In genomic region chr7:73399501-73400044, GRCm38 (mm10) we compare ENCODE assay signal across 9 mouse cellular contexts. TPM values are rescaled to one million over a fixed set of nuclear protein-coding genes. Genes with fewer than 3 reads are reported as not detected.
DNase-seq lines count a peak whose midpoint lies in the region; ATAC-seq and TF ChIP-seq lines count a peak whose summit lies in the region.
"Had no signal": no experiment of that assay in that cellular context is flagged by ENCODE, and none has a peak within 500 bp of the region (broad histone marks: within the 10 kb centered on the region; RNA-seq: fewer than 3 reads in every experiment).

No protein-coding gene starts in this region.

- peak; percentile 77 to 85 for DNase-seq in left cerebral cortex, adult 2 months (ENCODE audit: extremely low spot score in 1 of 2, low spot score in 2 of 2)
- no peak for DNase-seq in left cerebral cortex, adult 8-10 months (ENCODE audit: low spot score in 2 of 2)
- peak; percentile 82 for DNase-seq in cerebellum, adult 8-10 months
- DNase-seq in forelimb bud, embryonic 11.5 days (ENCODE audit: low read depth, low spot score) = peak; percentile 85
- DNase-seq in limb, embryonic 11.5 days (ENCODE audit: low spot score) = peak; percentile 90
- DNase-seq in midbrain, embryonic 10.5 days (ENCODE audit: low spot score) = peak; percentile 83

- H3K27ac ChIP-seq in left cerebral cortex, adult 2 months = peak overlapping the region; percentile 63; the same call in 1 of the 2 replicates
- peak overlapping the region; percentile 72 for H3K27ac ChIP-seq in hindbrain, embryonic 15.5 days (replicated peaks)
- H3K27ac ChIP-seq in limb, embryonic 11.5 days (replicated peaks; ENCODE audit: low read depth, low read length) = no peak overlapping the region; the same call in 1 of the 2 replicates
- H3K27ac ChIP-seq in midbrain, embryonic 10.5 days (replicated peaks) = peak overlapping the region; percentile 87
- 0 out of 2 replicates have a peak overlapping the region, but pooled peaks have one; percentile 5 for H3K27ac ChIP-seq in stomach, embryonic 16.5 days (ENCODE audit: low read length)

- no peaks in the 10 kb centered on the region for H3K27me3 ChIP-seq in hindbrain, embryonic 15.5 days
- no peaks in the 10 kb centered on the region for H3K27me3 ChIP-seq in limb, embryonic 11.5 days (ENCODE audit: control insufficient read depth, insufficient read depth, low read length)
- no peaks in the 10 kb centered on the region for H3K27me3 ChIP-seq in midbrain, embryonic 10.5 days (ENCODE audit: low read depth, poor library complexity, severe bottlenecking)
- no peaks in the 10 kb centered on the region for H3K27me3 ChIP-seq in stomach, embryonic 16.5 days (ENCODE audit: control insufficient read depth, insufficient read depth, low read length)
- H3K27me3 ChIP-seq: Patski had no signal

- peak; percentile 50 for ATAC-seq in hindbrain, embryonic 15.5 days (ENCODE audit: low FRiP score, low read depth)
- no peak for ATAC-seq in limb, embryonic 11.5 days (ENCODE audit: insufficient number of reproducible peaks, low FRiP score, low TSS enrichment, low read depth)
- ATAC-seq in stomach, embryonic 16.5 days (ENCODE audit: insufficient read depth, low FRiP score) = peak; percentile 54
- ATAC-seq: Patski had no signal

- peaks cover 60% of the 10 kb centered on the region for H3K4me1 ChIP-seq in hindbrain, embryonic 15.5 days (replicated peaks)
- H3K4me1 ChIP-seq in limb, embryonic 11.5 days (ENCODE audit: control insufficient read depth, insufficient read depth, low read length) = peaks cover 51% of the 10 kb centered on the region
- peaks cover 98% of the 10 kb centered on the region for H3K4me1 ChIP-seq in midbrain, embryonic 10.5 days
- H3K4me1 ChIP-seq in stomach, embryonic 16.5 days (ENCODE audit: control insufficient read depth, insufficient read depth, low read length) = peaks cover 32% of the 10 kb centered on the region

- H3K4me2 ChIP-seq in hindbrain, embryonic 15.5 days = peak overlapping the region; percentile 66
- peak overlapping the region; percentile 45 for H3K4me2 ChIP-seq in limb, embryonic 11.5 days (ENCODE audit: low read depth, severe bottlenecking)
- H3K4me2 ChIP-seq in stomach, embryonic 16.5 days (ENCODE audit: low read depth, low read length) = peak overlapping the region; percentile 45

- peak overlapping the region; percentile 44 for H3K4me3 ChIP-seq in left cerebral cortex, adult 2 months
- H3K4me3 ChIP-seq in hindbrain, embryonic 15.5 days = peak overlapping the region; percentile 32
- H3K4me3 ChIP-seq in limb, embryonic 11.5 days (ENCODE audit: low read depth, low read length) = peak overlapping the region; percentile 9; the same call in 1 of the 2 replicates
- peak overlapping the region; percentile 87 for H3K4me3 ChIP-seq in midbrain, embryonic 10.5 days
- H3K4me3 ChIP-seq in stomach, embryonic 16.5 days (replicated peaks; ENCODE audit: low read length) = peak overlapping the region; percentile 20

- peak; percentile 69 for TF ChIP-seq CTCF in left cerebral cortex, adult 2 months (IDR thresholded peaks at IDR 0.05)

- H3K9ac ChIP-seq in hindbrain, embryonic 15.5 days = peak overlapping the region; percentile 45
- H3K9ac ChIP-seq in limb, embryonic 11.5 days (ENCODE audit: low read length) = no peak overlapping the region
- peak overlapping the region; percentile 22 for H3K9ac ChIP-seq in stomach, embryonic 16.5 days (ENCODE audit: low read length)

- 2% methylated on average over 19 of the region's 19 CpGs for WGBS in hindbrain, embryonic 15.5 days
- WGBS in limb, embryonic 11.5 days = under 1% methylated on average over 19 of the region's 19 CpGs
- WGBS in midbrain, embryonic 10.5 days = 1% methylated on average over 19 of the region's 19 CpGs
- 4% methylated on average over 19 of the region's 19 CpGs for WGBS in stomach, embryonic 16.5 days

- no peaks in the 10 kb centered on the region for H3K9me3 ChIP-seq in hindbrain, embryonic 15.5 days
- no peaks in the 10 kb centered on the region for H3K9me3 ChIP-seq in limb, embryonic 11.5 days (ENCODE audit: control insufficient read depth, low read length)
- no peaks in the 10 kb centered on the region; the same call in 1 of the 2 replicates for H3K9me3 ChIP-seq in midbrain, embryonic 10.5 days (replicated peaks)
- H3K9me3 ChIP-seq in stomach, embryonic 16.5 days (replicated peaks; ENCODE audit: control insufficient read depth, low read length) = no peaks in the 10 kb centered on the region

- intact Hi-C loops in left cerebral cortex, adult 2 months (cut with DNase I) = loop anchor here (1.0 to 5.0 kb wide), 3 partner anchors 20 to 999 kb away; no protein-coding TSS in a partner anchor

- no peaks in the 10 kb centered on the region for H3K36me3 ChIP-seq in hindbrain, embryonic 15.5 days
- H3K36me3 ChIP-seq in limb, embryonic 11.5 days (ENCODE audit: control insufficient read depth, insufficient read depth, low read length) = no peaks in the 10 kb centered on the region
- peaks cover 89% of the 10 kb centered on the region for H3K36me3 ChIP-seq in midbrain, embryonic 10.5 days
- no peaks in the 10 kb centered on the region for H3K36me3 ChIP-seq in stomach, embryonic 16.5 days (ENCODE audit: control insufficient read depth, insufficient read depth, low read length)

RNA-seq across cellular contexts. Expression of gene Rgma, which starts 24.3 kb away (rescaled TPM):
- total RNA-seq in left cerebral cortex, adult 2 months (2021) = 10 to 100 TPM; 52.3 to 54.6 TPM
- 10 to 100 TPM; 63.8 to 70.3 (median 64.4) TPM for total RNA-seq in left cerebral cortex, adult 8-10 months (2022)
- 39.5 and 45.1 TPM in 2 replicates for polyA plus RNA-seq in hindbrain, embryonic 15.5 days (2015; fragmentation: Nextera tagmentation; extraction: Ambion mirVana)
- polyA plus RNA-seq in limb, embryonic 11.5 days (2014; fragmentation: Nextera tagmentation; extraction: Ambion mirVana) = 27.1 and 28.6 TPM in 2 replicates
- 51.2 and 65.4 TPM in 2 replicates for polyA plus RNA-seq in midbrain, embryonic 10.5 days (2016; fragmentation: Nextera tagmentation; extraction: Ambion mirVana)
- 10.7 and 11.7 TPM in 2 replicates for polyA plus RNA-seq in stomach, embryonic 16.5 days (2015; fragmentation: Nextera tagmentation; extraction: Ambion mirVana)

Comparison
In these comparisons a context has a peak if more than half of its experiments do, and no peak if none do; other contexts are left out.
1. DNase-seq: peak in left cerebral cortex, adult 2 months (2 of 2), cerebellum, adult 8-10 months (single experiment), forelimb bud, embryonic 11.5 days (single experiment), limb, embryonic 11.5 days (single experiment) and midbrain, embryonic 10.5 days (single experiment); none in left cerebral cortex, adult 8-10 months (0 of 2).
2. H3K4me3 ChIP-seq: peak in every context shown above with its lines; median percentile 87 in midbrain, embryonic 10.5 days; 44 in left cerebral cortex, adult 2 months; 32 in hindbrain, embryonic 15.5 days; 20 in stomach, embryonic 16.5 days; 9 in limb, embryonic 11.5 days.
3. Peak in every context shown above with its lines, with median percentiles within 50 percentile points of each other: H3K4me2 ChIP-seq.